In the genomic region with DNA sequence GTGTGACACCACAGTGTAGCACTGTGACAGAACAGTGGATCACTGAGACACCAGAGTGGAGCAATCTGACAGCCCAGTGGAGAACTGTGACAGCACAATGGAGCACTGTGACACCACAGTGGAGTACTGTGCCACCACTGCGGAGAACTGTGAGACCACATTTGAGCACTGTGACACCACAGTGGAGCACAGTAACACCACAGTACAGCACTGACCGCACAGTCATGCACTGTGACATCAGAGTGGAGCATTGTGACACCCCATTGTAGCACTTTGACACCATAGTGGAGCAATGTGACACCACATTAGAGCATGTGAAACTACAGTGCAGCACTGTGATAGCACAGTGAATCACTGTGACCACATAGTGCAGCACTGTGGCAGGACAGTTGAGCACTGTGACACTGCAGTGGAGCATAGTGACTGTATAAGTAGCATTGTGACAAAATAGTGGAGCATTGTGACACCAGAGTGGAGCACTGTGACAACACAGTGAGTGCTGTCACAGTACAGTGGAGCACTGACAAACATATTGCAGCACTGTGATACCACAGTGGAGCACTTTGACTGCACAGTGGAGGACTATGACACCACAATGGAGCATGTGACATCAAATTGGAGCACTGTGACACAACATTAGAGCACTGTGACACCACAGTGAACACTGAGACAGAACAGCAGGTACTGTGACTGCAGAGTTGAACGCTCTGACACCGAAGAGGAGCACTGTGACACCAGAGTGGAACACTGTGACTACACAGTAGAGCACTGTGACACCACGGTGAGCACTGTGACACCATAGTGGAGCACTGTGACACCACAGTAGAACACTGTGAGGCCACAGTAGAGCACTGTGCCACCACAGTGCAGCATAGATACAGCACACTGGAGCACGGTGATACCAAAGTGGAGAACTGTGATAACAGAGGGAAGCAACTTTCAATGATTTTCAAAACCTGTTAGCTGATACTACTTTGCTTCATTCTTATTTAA, we compare ENCODE assay signal across 8 mouse cellular contexts.
DNase-seq lines count a peak whose midpoint lies in the region; ATAC-seq lines count a peak whose summit lies in the region.

No protein-coding gene starts in this region.

- peak; percentile 1 for DNase-seq in kidney, adult 18-20 months
- DNase-seq in kidney, postnatal 14 days = no peak
- peak; percentile 34 for DNase-seq in ZHBTc4 (ENCODE audit: low read depth, low spot score)
- DNase-seq in neural tube, embryonic 10.5 days (ENCODE audit: extremely low spot score, low spot score) = peak; percentile 13
- DNase-seq in right cerebral cortex, postnatal 10 days (ENCODE audit: low spot score in 2 of 2) = no peak
- DNase-seq in left cerebral cortex, adult 11 months (ENCODE audit: low spot score) = no peak

- H3K4me3 ChIP-seq in hindbrain, embryonic 15.5 days = no peak overlapping the region

- H3K4me2 ChIP-seq in hindbrain, embryonic 15.5 days = no peak overlapping the region

- WGBS in hindbrain, embryonic 15.5 days = 56% methylated on average over 6 of the region's 6 CpGs

- H3K27me3 ChIP-seq in hindbrain, embryonic 15.5 days = no peaks in the 10 kb centered on the region

- H3K27ac ChIP-seq in hindbrain, embryonic 15.5 days (replicated peaks) = no peak overlapping the region

- H3K36me3 ChIP-seq in hindbrain, embryonic 15.5 days = no peaks in the 10 kb centered on the region

- H3K4me1 ChIP-seq in hindbrain, embryonic 15.5 days (replicated peaks) = no peaks in the 10 kb centered on the region

- ATAC-seq in hindbrain, embryonic 15.5 days (ENCODE audit: low FRiP score, low read depth) = peak; percentile 8; the same call in 1 of the 2 replicates
- ATAC-seq in erythroblast, adult 5-6 weeks (replicated peaks; ENCODE audit: low FRiP score, poor library complexity, severe bottlenecking) = no peak

- peaks cover 73% of the 10 kb centered on the region for H3K9me3 ChIP-seq in hindbrain, embryonic 15.5 days

- no peak overlapping the region for H3K9ac ChIP-seq in hindbrain, embryonic 15.5 days

Comparison
In these comparisons a context has a peak if more than half of its experiments do, and no peak if none do; other contexts are left out.
1. DNase-seq: peak in kidney, adult 18-20 months (single experiment), ZHBTc4 (single experiment) and neural tube, embryonic 10.5 days (single experiment); none in kidney, postnatal 14 days (single experiment), right cerebral cortex, postnatal 10 days (0 of 2) and left cerebral cortex, adult 11 months (single experiment).